Mouse (Mus musculus): ENCODE data around the gene Snx33.

DNA sequence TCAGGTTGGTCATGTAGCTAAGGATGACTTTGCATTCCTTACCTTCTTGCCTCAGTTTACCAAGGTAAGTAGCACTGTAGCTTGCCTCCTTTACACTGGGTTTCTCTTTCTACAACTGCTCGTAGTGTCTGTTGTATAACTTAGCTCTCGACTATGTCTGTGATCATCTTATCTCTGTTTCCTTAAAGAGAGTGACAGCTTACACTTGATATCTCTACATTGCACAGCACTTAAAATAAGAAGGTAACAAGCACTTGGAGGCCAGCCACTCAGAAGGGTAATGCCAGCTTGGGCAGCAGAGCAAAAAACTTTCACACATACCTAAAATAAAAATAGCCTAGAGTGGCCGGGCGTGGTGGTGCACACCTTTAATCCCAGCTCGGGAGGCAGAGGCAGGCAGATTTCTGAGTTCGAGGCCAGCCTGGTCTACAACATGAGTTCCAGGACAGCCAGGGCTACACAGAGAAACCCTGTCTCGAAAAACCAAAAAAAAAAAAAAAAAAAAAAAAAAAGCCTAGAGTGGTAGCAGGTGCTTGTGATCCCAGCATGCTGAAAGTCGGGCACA is 45.9 kb upstream of the Snx33 start:
- TF ChIP-seq CTCF (IDR thresholded peaks at IDR 0.05; ENCODE audit: low read depth) (no peak), EP300 (optimal IDR thresholded peaks at IDR 0.05) (no peak)
